Mouse (Mus musculus) stomach, embryonic 16.5 days (tissue): ENCODE measurements around the gene Lca5l. TPM values are rescaled to one million over a fixed set of nuclear protein-coding genes. Genes with fewer than 3 reads are reported as not detected.

Experiments used
- ATAC-seq: fragments of 200-750 bp; cut with Nextera tagmentation; 2 replicates; pipeline ENCODE4 v1.8.0; 2017; ENCODE audit warnings: moderate number of reproducible peaks, moderate TSS enrichment; ENCODE audit not compliant: insufficient read depth, low FRiP score
- H3K27ac ChIP-seq: fragments of 300-500 bp; sonication (generic); 2 replicates; pipeline ENCODE4 v1.5.1; 2014; ENCODE audit warnings: low read length
- H3K27me3 ChIP-seq: fragments of 300-500 bp; sonication (generic); 2 replicates; pipeline ENCODE4 v1.6.1; 2014; ENCODE audit warnings: low read length, control low read depth, mixed read lengths; ENCODE audit not compliant: control insufficient read depth, insufficient read depth
- H3K36me3 ChIP-seq: fragments of 300-500 bp; sonication (generic); 2 replicates; pipeline ENCODE4 v1.6.1; 2014; ENCODE audit warnings: low read length; ENCODE audit not compliant: control insufficient read depth, insufficient read depth
- H3K4me1 ChIP-seq: fragments of 300-500 bp; sonication (generic); 2 replicates; pipeline ENCODE4 v1.6.1; 2014; ENCODE audit warnings: low read length, control low read depth, mixed read lengths; ENCODE audit not compliant: control insufficient read depth, insufficient read depth
- H3K4me2 ChIP-seq: fragments of 300-500 bp; sonication (generic); 2 replicates; pipeline ENCODE4 v1.6.1; 2014; ENCODE audit warnings: low read depth, low read length, mixed read lengths
- H3K4me3 ChIP-seq: fragments of 300-500 bp; sonication (generic); replicated peaks from 2 replicates; pipeline ENCODE4 v1.5.1; 2014; ENCODE audit warnings: mild to moderate bottlenecking, low read length
- H3K9ac ChIP-seq: fragments of 300-500 bp; sonication (generic); 2 replicates; pipeline ENCODE4 v1.6.1; 2014; ENCODE audit warnings: low read length
- H3K9me3 ChIP-seq: fragments of 300-500 bp; sonication (generic); replicated peaks from 2 replicates; pipeline ENCODE4 v1.6.1; 2016; ENCODE audit warnings: low read length, control low read depth; ENCODE audit not compliant: control insufficient read depth
- WGBS: fragments of 180-500 bp; shearing (Covaris S2); extraction: QIAGEN DNeasy Blood & Tissue Kit; methylation state at CpG from one replicate; pipeline ENCODE4 v1.1.7; 2014; 5-methylcytosine and 5-hydroxymethylcytosine counted together
- polyA plus RNA-seq: library from polyadenylated mRNA; unstranded; fragments of >200 nt; fragmentation: Nextera tagmentation; extraction: Ambion mirVana; gene quantifications from 2 replicates; pipeline ENCODE4 v1.2.1, GENCODE M21; 2015

The Lca5l gene
- polyA plus RNA-seq, 1 experiment from 2014 or later = 0.90 TPM

GRCm38 (mm10) chr16:96179156-96179555 lies 12.9 kb downstream of the Lca5l start:
- ATAC-seq = no peak
- Histone ChIP-seq H3K27me3 (no peaks in the 10 kb centered on the region), H3K4me2 (no peak overlapping the region)

GRCm38 (mm10) chr16:96175399-96175798 lies 16.7 kb downstream of the Lca5l start:
- Histone ChIP-seq H3K4me3 (no peak overlapping the region), H3K4me2 (no peak overlapping the region), H3K27ac (no peak overlapping the region), H3K9me3 (no peaks in the 10 kb centered on the region; the same call in 1 of the 2 replicates), H3K9ac (no peak overlapping the region), H3K36me3 (no peaks in the 10 kb centered on the region), H3K4me1 (no peaks in the 10 kb centered on the region), H3K27me3 (no peaks in the 10 kb centered on the region)
- ATAC-seq = no peak
- WGBS = 44% methylated on average over 2 of the region's 2 CpGs

More at GRCm38 (mm10) chr16:96179156-96179555, 12.9 kb downstream of the Lca5l start:
- Histone ChIP-seq H3K36me3 (no peaks in the 10 kb centered on the region), H3K4me1 (no peaks in the 10 kb centered on the region), H3K27ac (no peak overlapping the region), H3K9ac (no peak overlapping the region), H3K9me3 (no peaks in the 10 kb centered on the region; the same call in 1 of the 2 replicates), H3K4me3 (no peak overlapping the region)

- no peak overlapping the region for H3K9ac ChIP-seq
- WGBS = 45% methylated on average over 8 of the region's 8 CpGs
- no peak for ATAC-seq
Measured at GRCm38 (mm10) chr16:96173648-96174047, 18.4 kb downstream of the Lca5l start.

GRCm38 (mm10) chr16:96168837-96169236 lies 23.2 kb downstream of the Lca5l start:
- Histone ChIP-seq H3K27me3 (no peaks in the 10 kb centered on the region), H3K4me1 (no peaks in the 10 kb centered on the region), H3K9ac (no peak overlapping the region), H3K9me3 (no peaks in the 10 kb centered on the region), H3K27ac (no peak overlapping the region), H3K4me3 (no peak overlapping the region), H3K36me3 (no peaks in the 10 kb centered on the region), H3K4me2 (no peak overlapping the region)
- WGBS = 86% methylated on average over 4 of the region's 4 CpGs
- ATAC-seq = no peak

More at GRCm38 (mm10) chr16:96173648-96174047, 18.4 kb downstream of the Lca5l start:
- Histone ChIP-seq H3K27ac (no peak overlapping the region), H3K4me1 (no peaks in the 10 kb centered on the region), H3K4me3 (no peak overlapping the region), H3K9me3 (no peaks in the 10 kb centered on the region), H3K4me2 (no peak overlapping the region), H3K27me3 (no peaks in the 10 kb centered on the region), H3K36me3 (no peaks in the 10 kb centered on the region)

DNA sequence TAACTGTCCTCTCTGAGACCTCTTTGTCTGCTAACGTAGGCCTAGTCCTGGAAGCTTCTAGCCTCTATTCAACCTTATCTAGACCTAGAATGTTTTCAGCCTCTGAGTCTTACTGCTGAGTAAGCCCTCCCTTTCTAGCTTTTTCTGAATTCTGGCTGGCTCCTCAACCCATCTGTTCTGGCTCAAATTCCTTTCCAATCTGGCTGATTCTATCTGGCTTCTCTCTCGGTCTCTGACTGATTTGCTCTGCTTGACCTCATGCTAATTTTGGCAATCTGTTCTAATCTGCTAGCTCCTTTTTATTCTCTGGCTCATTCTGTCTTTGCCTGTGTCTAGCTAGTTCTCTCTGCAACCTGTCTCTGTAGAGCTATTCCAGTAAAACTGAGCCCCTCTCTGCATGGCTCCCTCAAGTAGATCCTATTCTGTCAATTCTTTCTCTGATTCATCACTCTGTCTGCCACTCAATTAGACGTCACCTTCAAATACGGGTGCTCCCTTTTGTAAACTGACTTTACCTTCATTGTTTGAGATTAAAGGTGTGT lies 26.3 kb downstream of the Lca5l start:
- Histone ChIP-seq H3K27ac (no peak overlapping the region), H3K4me3 (no peak overlapping the region), H3K36me3 (no peaks in the 10 kb centered on the region), H3K4me2 (no peak overlapping the region), H3K9me3 (no peaks in the 10 kb centered on the region), H3K27me3 (no peaks in the 10 kb centered on the region), H3K9ac (no peak overlapping the region), H3K4me1 (no peaks in the 10 kb centered on the region)
- 51% methylated on average over 4 of the region's 4 CpGs for WGBS
- no peak for ATAC-seq

DNA sequence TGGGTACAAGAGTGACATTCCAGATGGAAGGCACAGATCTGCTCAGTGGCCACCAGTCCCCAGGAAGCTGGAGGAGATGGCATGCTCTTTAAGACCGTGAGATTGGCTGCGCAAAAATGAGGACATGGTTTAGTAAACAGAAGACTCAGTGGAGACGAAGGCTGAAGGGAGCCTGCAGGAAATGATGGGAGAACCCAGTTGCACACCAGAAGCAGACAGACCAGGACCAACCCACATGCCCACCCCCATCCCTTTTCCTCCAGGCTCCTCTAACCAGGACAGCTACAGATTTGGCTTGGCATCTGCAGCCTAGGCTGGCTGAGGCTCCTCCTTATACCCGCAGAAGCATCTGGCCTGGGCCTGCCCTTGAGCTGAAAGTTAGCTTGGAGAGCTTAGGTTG lies 30.7 kb downstream of the Lca5l start:
- 88% methylated on average over 4 of the region's 4 CpGs for WGBS
- Histone ChIP-seq H3K27me3 (no peaks in the 10 kb centered on the region), H3K9ac (no peak overlapping the region), H3K4me3 (no peak overlapping the region), H3K36me3 (no peaks in the 10 kb centered on the region), H3K27ac (no peak overlapping the region), H3K4me2 (no peak overlapping the region), H3K9me3 (no peaks in the 10 kb centered on the region), H3K4me1 (peaks cover 7% of the 10 kb centered on the region)
- ATAC-seq = no peak

DNA sequence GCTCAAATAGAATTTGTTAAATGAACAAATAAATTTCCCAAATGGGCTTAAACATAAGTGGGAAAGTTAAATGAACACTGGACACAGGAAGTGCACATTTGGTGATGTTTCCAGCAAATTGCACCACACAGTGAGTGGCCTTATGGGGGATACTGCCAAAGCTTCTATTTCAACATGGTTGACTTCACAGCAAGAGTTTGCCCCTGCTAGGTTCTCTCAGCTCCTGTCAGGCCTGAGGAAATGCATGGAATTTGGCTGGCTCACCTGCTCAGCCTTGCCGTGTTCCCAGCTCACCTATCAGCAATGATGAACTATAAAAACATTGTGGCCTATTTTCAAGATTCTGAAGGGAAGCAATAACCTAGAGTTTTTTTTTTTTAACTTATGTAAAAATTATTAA lies 31.1 kb downstream of the Lca5l start:
- no peak for ATAC-seq

DNA sequence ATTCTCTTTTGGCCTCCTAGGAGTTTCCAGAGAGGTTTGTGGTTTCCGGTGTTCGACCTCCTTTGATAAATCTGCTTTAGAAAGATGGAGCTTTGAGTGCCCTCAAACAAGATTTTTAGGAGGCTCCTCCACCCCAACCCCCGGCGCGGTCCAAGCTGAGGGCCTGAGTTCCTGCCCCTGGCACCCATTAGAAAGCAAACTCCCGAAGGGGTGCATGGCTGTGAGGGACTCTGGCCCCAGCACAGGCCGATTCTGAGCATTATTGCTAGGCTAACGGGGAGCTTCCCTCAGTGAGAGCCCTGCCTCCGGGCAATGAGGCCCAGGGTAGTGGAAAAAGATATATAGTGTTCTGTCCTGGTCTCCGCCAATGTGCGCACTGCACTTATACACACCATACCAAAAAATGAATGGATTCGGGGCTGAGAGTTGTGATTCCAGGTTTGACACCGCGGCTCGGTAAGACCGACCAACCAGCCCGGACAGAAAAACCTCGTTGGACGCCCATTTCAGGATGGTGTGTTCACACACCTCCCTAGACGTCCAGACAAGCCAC lies 32.2 kb downstream of the Lca5l start:
- Histone ChIP-seq H3K36me3 (no peaks in the 10 kb centered on the region), H3K9me3 (no peaks in the 10 kb centered on the region), H3K4me2 (peak overlapping the region; percentile 98), H3K4me1 (peaks cover 7% of the 10 kb centered on the region), H3K4me3 (peak overlapping the region; percentile 61), H3K9ac (peak overlapping the region; percentile 92), H3K27me3 (no peaks in the 10 kb centered on the region), H3K27ac (peak overlapping the region; percentile 75)
- no peak for ATAC-seq
- 82% methylated on average over 20 of the region's 20 CpGs for WGBS

More for the DNA sequence above, 31.1 kb downstream of the Lca5l start:
- 61% methylated on average over 1 of the region's 1 CpGs for WGBS
- Histone ChIP-seq H3K27ac (no peak overlapping the region), H3K9me3 (no peaks in the 10 kb centered on the region), H3K27me3 (no peaks in the 10 kb centered on the region), H3K4me2 (no peak overlapping the region), H3K4me3 (no peak overlapping the region), H3K36me3 (no peaks in the 10 kb centered on the region), H3K9ac (no peak overlapping the region), H3K4me1 (peaks cover 7% of the 10 kb centered on the region)

- H3K27me3 ChIP-seq = no peaks in the 10 kb centered on the region
- peak overlapping the region; percentile 98 for H3K4me2 ChIP-seq
- H3K9me3 ChIP-seq = no peaks in the 10 kb centered on the region
- peak overlapping the region; percentile 75 for H3K27ac ChIP-seq
- H3K9ac ChIP-seq = peak overlapping the region; percentile 92
- H3K4me1 ChIP-seq = peaks cover 7% of the 10 kb centered on the region
- H3K4me3 ChIP-seq = peak overlapping the region; percentile 61
- peak; percentile 77 for ATAC-seq
- no peaks in the 10 kb centered on the region for H3K36me3 ChIP-seq
- under 1% methylated on average over 65 of the region's 67 CpGs for WGBS
Measured at GRCm38 (mm10) chr16:96159091-96159731, 32.9 kb downstream of the Lca5l start.
